Mouse (Mus musculus) hindbrain, embryonic 12.5 days (tissue): ENCODE results near the gene Aatk. TPM values are rescaled to one million over a fixed set of nuclear protein-coding genes. Genes with fewer than 3 reads are reported as not detected.

ENCODE experiments used
- microRNA counts: library from miRNA; unstranded; fragments of <30 nt; microRNA quantifications from one replicate; lab custom pipeline; 2017
- microRNA-seq: library from miRNA; unstranded; fragments of <30 nt; microRNA quantifications from one replicate; pipeline ENCODE4, GENCODE M21; 2017
- polyA plus RNA-seq: library from polyadenylated mRNA; unstranded; fragments of >200 nt; fragmentation: Nextera tagmentation; extraction: Ambion mirVana; gene quantifications from 2 replicates; pipeline ENCODE4 v1.2.1, GENCODE M21; 2016

Aatk gene
- polyA plus RNA-seq, 1 experiment from 2014 or later: 13.5 TPM

MicroRNA genes within 50 kb of the gene (microRNA counts, 519-probe panel; counts per million panel counts)
- microRNA mmu-miR-338-3p (lab: Ali Mortazavi, UCI): 470 counts per million, percentile 58 among the panel's probes with 10 or more counts
- 470 counts per million, percentile 58 among the panel's probes with 10 or more counts for microRNA mmu-miR-338-5p (lab: Ali Mortazavi, UCI)

Small RNAs within 50 kb of the gene (microRNA-seq; reads per million reads assigned to microRNA genes)
- not detected for gene Gm25948
- not detected for gene Mir3065
- gene Mir338: not detected

Other genes with a start within 250 kb of the Aatk start
- 91.7 and 99.3 TPM in 2 replicates for gene Chmp6, start 133.7 kb downstream of the Aatk start, polyA plus RNA-seq
- 10.6 TPM in 2 replicates for gene Baiap2, start 104.4 kb downstream of the Aatk start, polyA plus RNA-seq
- gene Cep131, start 39.7 kb upstream of the Aatk start, polyA plus RNA-seq: 39.5 and 47.3 TPM in 2 replicates
- 17.3 and 22.0 TPM in 2 replicates for gene Tepsin, start 51.6 kb upstream of the Aatk start, polyA plus RNA-seq
- gene Ndufaf8, start 51.8 kb upstream of the Aatk start, polyA plus RNA-seq: 45.8 and 52.7 TPM in 2 replicates
- 121 and 125 TPM in 2 replicates for gene Slc38a10, start 104.2 kb upstream of the Aatk start, polyA plus RNA-seq
- gene Bahcc1, start 185.8 kb upstream of the Aatk start, polyA plus RNA-seq: 21.9 and 23.8 TPM in 2 replicates